8 mouse cellular contexts compared by ENCODE assay signal in the genomic region with DNA sequence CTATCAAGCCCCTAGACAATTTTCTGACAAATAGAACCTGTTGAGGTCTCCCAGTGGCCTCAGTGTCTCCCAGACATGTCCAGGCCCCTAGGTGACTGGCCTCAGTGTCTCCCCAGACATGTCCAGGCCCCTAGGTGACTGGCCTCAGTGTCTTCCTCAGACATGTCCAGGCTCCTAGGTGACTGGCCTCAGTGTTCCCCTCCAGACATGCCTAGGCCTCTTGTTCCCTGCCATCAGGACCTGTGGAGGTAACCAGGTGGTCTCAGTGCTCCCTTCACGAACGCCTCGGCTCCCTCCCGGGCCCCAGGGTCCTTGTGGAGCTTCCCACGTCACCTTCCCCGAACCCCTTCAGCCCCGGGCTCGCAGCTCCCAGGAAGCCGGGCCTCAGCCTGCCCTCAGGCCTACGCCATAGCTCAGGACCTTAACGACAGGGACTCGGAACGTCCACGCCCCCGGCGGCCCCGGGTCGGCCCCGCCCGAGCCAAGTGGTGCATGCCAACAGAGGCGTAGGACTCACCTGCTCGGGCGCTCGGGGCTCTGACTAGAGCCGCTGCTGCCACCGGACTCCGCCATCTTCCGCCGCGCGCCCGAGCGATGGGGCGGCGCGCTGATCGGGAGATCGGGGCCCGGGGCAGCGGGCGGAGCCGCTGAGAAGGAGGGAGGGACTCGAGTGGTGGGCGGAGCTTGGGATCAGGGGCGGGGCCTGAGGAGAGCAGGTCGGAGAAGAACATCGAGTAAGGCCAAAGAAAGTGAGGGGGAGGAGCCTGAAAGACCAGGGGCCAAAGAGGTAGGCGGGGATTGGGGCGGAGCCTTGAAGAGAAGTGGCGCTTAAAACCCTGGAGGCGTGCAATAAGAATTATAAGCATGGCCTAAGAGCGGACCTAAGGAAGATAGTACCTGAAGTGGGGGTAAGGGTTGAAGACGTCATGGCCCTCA. TPM values are rescaled to one million over a fixed set of nuclear protein-coding genes. Genes with fewer than 3 reads are reported as not detected.
A peak's percentile ranks its signal among the peaks of the same experiment; 100 is the strongest.
DNase-seq lines count a peak whose midpoint lies in the region; ATAC-seq and TF ChIP-seq lines count a peak whose summit lies in the region.

A gene (minus strand): TSS at position 636 of the 936 bp plus-strand sequence.

- H3K4me2 ChIP-seq in heart, embryonic 11.5 days: peak within 1 kb of the TSS; percentile 93
- H3K4me2 ChIP-seq in kidney, embryonic 16.5 days (replicated peaks; ENCODE audit: low read depth, low read length): peak within 1 kb of the TSS; percentile 60
- peak within 1 kb of the TSS; percentile 94 for H3K4me2 ChIP-seq in myocyte (ENCODE audit: low read depth)

- H3K79me3 ChIP-seq in C2C12 (ENCODE audit: low read depth): peaks cover 46% of the 10 kb centered on the region

- ATAC-seq in heart, embryonic 11.5 days (replicated peaks; ENCODE audit: insufficient number of reproducible peaks, low FRiP score, low TSS enrichment): peak; percentile 89
- peak; percentile 91 for ATAC-seq in kidney, embryonic 16.5 days (ENCODE audit: low FRiP score, low TSS enrichment)

- peaks cover 50% of the 10 kb centered on the region for H3K79me2 ChIP-seq in C2C12 (ENCODE audit: control insufficient read depth, insufficient read depth)
- peaks cover 13% of the 10 kb centered on the region; the same call in 1 of the 2 replicates for H3K79me2 ChIP-seq in liver, adult 2 months (ENCODE audit: control insufficient read depth, insufficient read depth, low read length)
- peaks cover 50% of the 10 kb centered on the region for H3K79me2 ChIP-seq in myocyte (ENCODE audit: control insufficient read depth, insufficient read depth)

- TF ChIP-seq POLR2A in brain, embryonic 14.5 days (IDR thresholded peaks at IDR 0.05; ENCODE audit: borderline replicate concordance, extremely low read depth, insufficient read depth, insufficient read length, poor library complexity, severe bottlenecking): 0 out of 2 replicates have a peak, but pooled peaks have one; percentile 36
- TF ChIP-seq POLR2A in liver, adult 2 months (IDR thresholded peaks at IDR 0.05; ENCODE audit: extremely low read depth, insufficient read depth, low read length): peak; percentile 70; the same call in 1 of the 2 replicates
- peak; percentile 62 for TF ChIP-seq POLR2A in myocyte (IDR thresholded peaks at IDR 0.05; ENCODE audit: insufficient read length, low read depth)

- H3K27ac ChIP-seq in heart, embryonic 11.5 days (ENCODE audit: low read depth, low read length): peak within 1 kb of the TSS; percentile 68
- peak within 1 kb of the TSS; percentile 72 for H3K27ac ChIP-seq in kidney, embryonic 16.5 days (ENCODE audit: low read length)
- H3K27ac ChIP-seq in liver, adult 2 months (replicated peaks; ENCODE audit: insufficient read depth, low read depth, low read length): peak within 1 kb of the TSS; percentile 59

- H3ac ChIP-seq in C2C12 (ENCODE audit: control insufficient read depth, insufficient read length, low read depth) (peak within 1 kb of the TSS; percentile 99), myocyte (ENCODE audit: control insufficient read depth, insufficient read length) (peak within 1 kb of the TSS; percentile 28)

- peaks cover 48% of the 10 kb centered on the region for H3K4me1 ChIP-seq in erythroblast, embryonic 14.5 days (ENCODE audit: control insufficient read depth)
- H3K4me1 ChIP-seq in heart, embryonic 11.5 days (ENCODE audit: control insufficient read depth, insufficient read depth, low read length): peaks cover 9% of the 10 kb centered on the region
- H3K4me1 ChIP-seq in kidney, embryonic 16.5 days (ENCODE audit: insufficient read depth, low read length): peaks cover 16% of the 10 kb centered on the region
- H3K4me1 ChIP-seq in liver, adult 2 months (ENCODE audit: control insufficient read depth, insufficient read depth, low read length): no peaks in the 10 kb centered on the region; the same call in 1 of the 2 replicates

- H3K36me3 ChIP-seq in C2C12 (ENCODE audit: control insufficient read depth, insufficient read depth): peaks cover 9% of the 10 kb centered on the region
- H3K36me3 ChIP-seq in erythroblast, embryonic 14.5 days (ENCODE audit: control insufficient read depth): peaks cover 30% of the 10 kb centered on the region
- no peaks in the 10 kb centered on the region for H3K36me3 ChIP-seq in heart, embryonic 11.5 days (ENCODE audit: control insufficient read depth, insufficient read depth, low read length)
- no peaks in the 10 kb centered on the region for H3K36me3 ChIP-seq in kidney, embryonic 16.5 days (ENCODE audit: insufficient read depth, low read length)
- H3K36me3 ChIP-seq in liver, adult 2 months (ENCODE audit: control insufficient read depth, insufficient read depth, low read length): no peaks in the 10 kb centered on the region
- H3K36me3 ChIP-seq in myocyte (ENCODE audit: control insufficient read depth, insufficient read depth): peaks cover 3% of the 10 kb centered on the region
- no peaks in the 10 kb centered on the region for H3K36me3 ChIP-seq in splenic B cell, adult 2 months (ENCODE audit: control insufficient read depth, insufficient read depth, low read length, poor library complexity, severe bottlenecking)

- WGBS in heart, embryonic 11.5 days (ENCODE audit: insufficient replicate concordance): 0% methylated on average over 53 of the region's 53 CpGs
- WGBS in kidney, embryonic 16.5 days: under 1% methylated on average over 52 of the region's 53 CpGs
- under 1% methylated on average over 53 of the region's 53 CpGs for WGBS in liver, adult 2 months

- no peaks in the 10 kb centered on the region for H3K27me3 ChIP-seq in C2C12 (ENCODE audit: control insufficient read depth, insufficient read depth, insufficient read length)
- peaks cover 38% of the 10 kb centered on the region for H3K27me3 ChIP-seq in erythroblast, embryonic 14.5 days (ENCODE audit: control insufficient read depth)
- peaks cover 15% of the 10 kb centered on the region; the same call in 1 of the 2 replicates for H3K27me3 ChIP-seq in heart, embryonic 11.5 days (ENCODE audit: control insufficient read depth, insufficient read depth, low read length)
- peaks cover 11% of the 10 kb centered on the region; the same call in 1 of the 2 replicates for H3K27me3 ChIP-seq in kidney, embryonic 16.5 days (ENCODE audit: insufficient read depth, low read length)
- no peaks in the 10 kb centered on the region for H3K27me3 ChIP-seq in liver, adult 2 months (ENCODE audit: control insufficient read depth, insufficient read depth, low read length)
- no peaks in the 10 kb centered on the region for H3K27me3 ChIP-seq in myocyte (ENCODE audit: control insufficient read depth, insufficient read depth, insufficient read length)
- H3K27me3 ChIP-seq in splenic B cell, adult 2 months (ENCODE audit: control insufficient read depth, insufficient read depth, low read length, poor library complexity, severe bottlenecking): no peaks in the 10 kb centered on the region

- peak; percentile 96 for DNase-seq in brain, embryonic 14.5 days (ENCODE audit: low read depth)
- peak; percentile 90 for DNase-seq in liver, adult 2 months (ENCODE audit: extremely low read depth, low read depth, low spot score)
- DNase-seq in splenic B cell, adult 2 months (ENCODE audit: low read depth, low spot score): peak; percentile 97

- TF ChIP-seq CTCF in C2C12 (IDR thresholded peaks at IDR 0.05; ENCODE audit: control insufficient read depth, insufficient read depth, insufficient read length): no peak
- TF ChIP-seq CTCF in brain, embryonic 14.5 days (IDR thresholded peaks at IDR 0.05; ENCODE audit: borderline replicate concordance, extremely low read depth, insufficient read depth, insufficient read length): no peak
- TF ChIP-seq CTCF in liver, adult 2 months (IDR thresholded peaks at IDR 0.05; ENCODE audit: low read depth, low read length): no peak

- H3K9ac ChIP-seq in heart, embryonic 11.5 days (ENCODE audit: low read depth, low read length): peak within 1 kb of the TSS; percentile 94
- peak within 1 kb of the TSS; percentile 92 for H3K9ac ChIP-seq in kidney, embryonic 16.5 days (replicated peaks; ENCODE audit: low read length)
- H3K9ac ChIP-seq in liver, adult 2 months (ENCODE audit: low read depth, low read length): peak within 1 kb of the TSS; percentile 96

- peak within 1 kb of the TSS; percentile 92 for H3K4me3 ChIP-seq in C2C12 (ENCODE audit: insufficient read depth, poor library complexity, severe bottlenecking)
- H3K4me3 ChIP-seq in erythroblast, embryonic 14.5 days (replicated peaks): peak within 1 kb of the TSS; percentile 73
- H3K4me3 ChIP-seq in heart, embryonic 11.5 days (ENCODE audit: low read depth, low read length): peak within 1 kb of the TSS; percentile 85
- H3K4me3 ChIP-seq in kidney, embryonic 16.5 days (ENCODE audit: low read length): peak within 1 kb of the TSS; percentile 85
- H3K4me3 ChIP-seq in liver, adult 2 months (ENCODE audit: insufficient read depth, low read depth, low read length): peak within 1 kb of the TSS; percentile 97
- peak within 1 kb of the TSS; percentile 65 for H3K4me3 ChIP-seq in myocyte

- H3K9me3 ChIP-seq in erythroblast, embryonic 14.5 days (ENCODE audit: control insufficient read depth, low read length): no peaks in the 10 kb centered on the region
- H3K9me3 ChIP-seq in heart, embryonic 11.5 days (replicated peaks; ENCODE audit: control insufficient read depth, low read length): no peaks in the 10 kb centered on the region
- H3K9me3 ChIP-seq in kidney, embryonic 16.5 days (ENCODE audit: low read length): no peaks in the 10 kb centered on the region

TF ChIP-seq in C2C12, 6 proteins besides CTCF, POLR2A, EP300 and RAD21 (continues in another document):
- TF ChIP-seq MAX (IDR thresholded peaks at IDR 0.05) (no peak), FOSL1 (IDR thresholded peaks at IDR 0.05; ENCODE audit: insufficient read depth, low read length, poor library complexity, severe bottlenecking) (no peak), MYOD1 (IDR thresholded peaks at IDR 0.05; ENCODE audit: control insufficient read depth, insufficient read length, low read depth) (no peak), USF1 (IDR thresholded peaks at IDR 0.05; ENCODE audit: low read depth) (no peak), CEBPB (IDR thresholded peaks at IDR 0.05; ENCODE audit: low read depth) (no peak)

TF ChIP-seq in myocyte, 11 proteins besides CTCF, POLR2A, EP300 and RAD21:
- no peak for TF ChIP-seq REST (IDR thresholded peaks at IDR 0.05; ENCODE audit: insufficient read depth, insufficient read length)
- TF ChIP-seq POLR2AphosphoS2 (IDR thresholded peaks at IDR 0.05; ENCODE audit: insufficient read length, low read depth): peak; percentile 61

RNA-seq across cellular contexts. Expression of the gene that starts here (rescaled TPM):
- polyA plus RNA-seq in C2C12 (2012; fragmentation: generic; extraction: Trizol) (34.4 TPM), myocyte (2012; fragmentation: generic; extraction: Trizol) (32.5 TPM)
- polyA plus RNA-seq in brain, embryonic 14.5 days (2012; rRNA removed): 46.7 and 50.6 TPM in 2 replicates
- polyA plus RNA-seq in erythroblast, embryonic 14.5 days (2012): 0.92 and 1.0 TPM in 2 replicates
- 9.2 and 10.1 TPM in 2 replicates for polyA plus RNA-seq in heart, embryonic 11.5 days (2014; fragmentation: Nextera tagmentation; extraction: Ambion mirVana)
- 25.0 and 26.8 TPM in 2 replicates for polyA plus RNA-seq in kidney, embryonic 16.5 days (2015; fragmentation: Nextera tagmentation; extraction: Ambion mirVana)
- total RNA-seq in liver, adult 2 months (2014; rRNA removed): 3.5 and 4.5 TPM in 2 replicates
- 13.7 and 15.3 TPM in 2 replicates for polyA plus RNA-seq in liver, adult 2 months (2012; rRNA removed)

Comparison
In these comparisons a context has a peak if more than half of its experiments do, and no peak if none do; other contexts are left out.
1. Peak in every context shown above with its lines: DNase-seq, ATAC-seq, H3K4me3 ChIP-seq and H3K27ac ChIP-seq.